Mouse (Mus musculus) urinary bladder, postnatal 10 days (tissue): ENCODE results near the gene Olfr530.

Experiments used
- DNase-seq: peaks from one replicate; pipeline ENCODE4 v3.0.0; 2022; ENCODE audit warnings: low spot score

Gene Olfr530

DNA sequence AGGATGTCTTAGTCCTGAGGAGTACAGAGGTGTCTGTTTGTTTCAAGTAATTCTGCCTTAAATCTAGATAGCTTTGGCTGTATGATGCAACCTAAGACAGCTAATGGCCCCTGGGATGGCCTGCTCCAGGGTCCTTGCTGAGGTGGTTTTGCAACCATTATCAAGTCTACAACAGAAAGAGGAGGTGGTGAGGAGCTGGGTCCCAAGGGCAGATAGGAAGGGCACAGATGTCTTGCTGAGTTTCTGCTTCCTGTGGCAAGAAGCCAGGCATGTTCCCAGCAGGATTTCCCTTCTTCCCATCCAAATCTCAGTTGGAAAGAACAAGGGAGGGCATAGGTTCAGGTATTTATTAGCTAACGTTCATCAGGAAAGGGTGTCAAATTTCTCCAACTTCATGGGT, at the start of gene Olfr530:
Gene Olfr530 (minus strand): TSS at position 101 of the 400 bp plus-strand sequence.
- DNase-seq, result no peak

DNA sequence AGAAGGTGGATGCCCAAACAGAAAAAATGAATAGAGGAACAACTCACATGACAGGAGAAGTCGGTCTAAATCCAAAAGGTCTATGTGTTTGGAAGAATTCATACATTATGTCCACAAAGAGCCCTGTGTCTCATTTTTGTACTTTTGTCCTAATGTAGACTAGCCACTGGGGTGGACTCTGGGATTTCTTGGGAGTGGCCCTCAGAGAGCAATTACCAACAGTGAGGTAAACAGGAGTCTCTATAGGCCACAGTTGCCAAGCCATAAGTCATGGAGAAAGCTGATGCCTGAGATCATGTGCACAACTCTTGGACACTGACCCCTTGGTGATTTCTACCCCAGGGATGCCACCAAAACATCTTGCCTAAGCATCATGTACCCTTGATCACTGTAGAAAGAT, 45.4 kb upstream of the Olfr530 start, which contains the start of gene Olfr532:
Gene Olfr532 (minus strand): TSS at position 101 of the 400 bp plus-strand sequence.
- no peak for DNase-seq

DNA sequence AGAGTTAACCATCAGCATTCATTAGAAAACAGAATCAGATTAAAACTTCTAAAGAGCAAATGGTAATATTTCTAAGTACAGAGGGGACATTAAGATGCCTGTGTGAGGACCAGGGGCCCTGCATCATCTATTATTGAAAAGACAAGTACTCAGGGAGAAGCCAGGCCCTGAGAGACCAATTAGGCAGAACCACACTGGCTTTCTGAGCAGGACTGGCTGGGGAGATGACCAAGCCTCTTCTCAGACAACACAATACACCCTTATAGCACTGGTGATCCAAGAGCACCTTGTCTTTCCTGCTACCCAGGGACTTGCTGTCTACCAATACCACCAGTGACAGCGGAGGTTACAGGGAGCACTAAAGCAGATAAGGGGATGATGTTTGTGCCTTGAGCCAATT, 26.7 kb upstream of the Olfr530 start, which contains the start of gene Olfr531:
Gene Olfr531 (minus strand): TSS at position 101 of the 400 bp plus-strand sequence.
- no peak for DNase-seq

DNA sequence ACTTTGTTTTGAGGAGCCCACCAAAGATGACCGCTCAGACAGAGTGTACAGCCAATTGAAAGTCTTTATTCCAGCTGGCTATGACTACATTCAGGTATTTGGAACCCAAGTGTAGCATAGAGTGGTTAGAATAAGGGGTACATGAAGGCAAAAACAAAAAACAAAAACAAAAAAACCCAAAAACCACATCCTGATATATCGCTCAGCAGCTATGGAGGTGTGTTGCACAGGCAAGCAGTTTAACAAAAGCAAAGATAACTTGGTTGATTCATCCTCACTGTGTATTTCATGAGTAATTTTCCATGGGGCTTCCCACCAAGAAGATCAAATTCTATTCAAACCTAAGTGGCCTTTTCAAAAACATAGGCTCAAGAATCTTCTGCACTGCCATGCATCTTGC, 780 bp upstream of the Olfr530 start:
- no peak for DNase-seq

DNA sequence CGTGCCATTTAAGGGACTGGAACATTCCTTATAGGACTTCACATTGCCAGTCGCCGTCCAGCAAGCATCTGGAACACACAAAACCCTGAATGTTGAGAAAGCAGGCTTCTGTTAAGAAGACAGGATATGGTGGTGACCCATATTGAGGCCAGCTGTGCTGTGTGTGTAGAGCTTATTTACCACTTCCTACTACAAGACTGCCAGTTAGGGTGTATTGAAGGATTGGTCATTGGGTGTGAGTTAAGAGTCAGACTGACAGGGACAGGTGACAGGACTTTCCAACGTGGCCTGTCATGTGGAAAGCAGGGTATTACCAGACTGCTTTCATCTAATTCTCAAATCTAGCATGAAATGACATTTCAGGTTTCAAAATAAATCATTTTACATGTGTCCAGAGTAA, 1.8 kb downstream of the Olfr530 start:
- DNase-seq, result no peak

DNA sequence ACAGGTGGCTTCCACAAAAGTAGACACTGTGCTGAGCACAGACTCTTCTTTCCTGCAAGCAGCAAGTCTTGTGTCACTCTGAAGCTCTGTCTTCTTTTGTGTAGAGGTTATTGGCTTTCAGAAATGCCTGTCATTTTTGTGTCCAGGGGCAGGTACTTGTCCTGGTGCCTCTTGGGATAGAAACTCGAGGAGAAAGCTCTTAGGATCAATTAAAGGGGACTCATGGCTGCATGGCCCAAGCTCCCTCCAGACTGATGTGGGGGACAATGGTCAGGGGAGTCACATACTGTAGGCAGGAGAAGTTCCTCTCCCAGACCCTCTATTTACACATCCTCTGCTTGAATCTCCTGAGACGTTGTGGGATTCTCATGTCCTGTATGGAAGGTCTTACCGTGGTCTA, 14.6 kb downstream of the Olfr530 start, which contains the start of gene Olfr60:
Gene Olfr60 (minus strand): TSS at position 101 of the 400 bp plus-strand sequence.
- no peak for DNase-seq

DNA sequence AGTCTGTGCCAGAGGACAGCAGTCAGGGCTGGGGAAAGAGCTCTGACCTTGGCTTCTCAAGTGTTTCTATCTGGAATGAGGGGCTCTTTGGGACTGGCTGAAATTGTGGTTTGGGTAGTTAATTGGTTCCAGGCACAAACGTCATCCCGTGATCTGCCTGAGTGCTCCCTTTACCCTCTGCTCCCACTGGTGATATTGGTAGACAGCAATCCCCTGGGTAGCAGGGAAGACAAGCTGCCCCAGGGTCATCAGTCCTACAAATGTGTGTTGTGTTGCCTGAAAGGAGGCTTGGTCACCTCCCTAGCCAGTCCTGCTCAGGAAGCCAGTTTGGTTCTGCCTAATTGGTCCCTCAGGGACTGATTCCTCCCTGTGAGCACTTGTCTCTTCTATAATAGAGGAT, 42.4 kb downstream of the Olfr530 start, which contains the start of gene Olfr527:
Gene Olfr527 (plus strand): TSS at position 301 of the 400 bp plus-strand sequence.
- DNase-seq, result no peak

DNA sequence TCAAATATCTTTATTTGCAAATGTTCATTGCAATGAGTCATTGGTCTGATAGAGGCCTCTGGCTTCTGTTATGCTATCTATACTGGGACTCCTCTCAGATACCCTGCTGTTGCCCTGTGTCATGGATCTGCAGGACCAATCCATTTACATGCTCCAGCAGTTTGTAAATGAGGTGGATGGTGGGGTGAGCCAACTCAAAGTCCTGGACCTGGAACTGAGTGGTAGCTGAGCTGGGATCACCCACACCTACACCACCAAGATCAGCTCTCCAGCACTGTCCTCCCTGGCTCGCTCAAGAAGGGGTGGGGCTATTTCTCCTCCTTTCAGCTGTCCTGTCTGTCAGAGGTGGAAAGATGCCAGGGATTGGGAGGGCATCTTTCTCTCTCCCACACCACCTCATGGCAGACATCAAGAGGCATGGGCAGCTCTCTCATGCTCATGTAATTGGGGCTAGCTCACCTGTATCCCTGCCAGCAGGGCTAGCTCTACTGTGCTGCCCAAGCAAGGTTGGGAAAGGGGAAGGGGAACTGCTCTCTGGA, 46.3 kb downstream of the Olfr530 start:
- DNase-seq, result no peak
